Mouse (Mus musculus): ENCODE measurements around the gene Tacr2. TPM values are rescaled to one million over a fixed set of nuclear protein-coding genes. Genes with fewer than 3 reads are reported as not detected.

Gene Tacr2
- polyA plus RNA-seq, 1 experiment from 2014 or later: not detected

GRCm38 (mm10) chr10:62305090-62305489 lies 52.9 kb downstream of the Tacr2 start:
- Histone ChIP-seq H3K79me2 (ENCODE audit: inconsistent target) (peaks cover 28% of the 10 kb centered on the region; the same call in 1 of the 2 replicates), H3K4me3 (ENCODE audit: inconsistent target) (no peak overlapping the region), H3K27ac (no peak overlapping the region), H3K36me3 (ENCODE audit: inconsistent target) (peaks cover 14% of the 10 kb centered on the region; the same call in 1 of the 2 replicates)
- WGBS (ENCODE audit: missing documents): 92% methylated on average over 6 of the region's 6 CpGs

GRCm38 (mm10) chr10:62306483-62306882 lies 54.2 kb downstream of the Tacr2 start:
- H3K27ac ChIP-seq: no peak overlapping the region
- peaks cover 14% of the 10 kb centered on the region; the same call in 1 of the 2 replicates for H3K36me3 ChIP-seq (ENCODE audit: inconsistent target)
- WGBS (ENCODE audit: missing documents): 38% methylated on average over 3 of the region's 3 CpGs
- H3K4me3 ChIP-seq (ENCODE audit: inconsistent target): no peak overlapping the region
- H3K79me2 ChIP-seq (ENCODE audit: inconsistent target): peaks cover 37% of the 10 kb centered on the region; the same call in 1 of the 2 replicates

GRCm38 (mm10) chr10:62308896-62309491 lies 56.8 kb downstream of the Tacr2 start:
- Histone ChIP-seq H3K4me3 (ENCODE audit: inconsistent target) (no peak overlapping the region), H3K27ac (no peak overlapping the region), H3K79me2 (ENCODE audit: inconsistent target) (peaks cover 32% of the 10 kb centered on the region; the same call in 1 of the 2 replicates), H3K36me3 (ENCODE audit: inconsistent target) (peaks cover 5% of the 10 kb centered on the region; the same call in 1 of the 2 replicates)
- WGBS (ENCODE audit: missing documents): 96% methylated on average over 9 of the region's 11 CpGs

GRCm38 (mm10) chr10:62309593-62309992 lies 57.4 kb downstream of the Tacr2 start:
- Histone ChIP-seq H3K79me2 (ENCODE audit: inconsistent target) (peaks cover 32% of the 10 kb centered on the region; the same call in 1 of the 2 replicates), H3K36me3 (ENCODE audit: inconsistent target) (no peaks in the 10 kb centered on the region), H3K4me3 (ENCODE audit: inconsistent target) (no peak overlapping the region), H3K27ac (no peak overlapping the region)
- WGBS (ENCODE audit: missing documents): 98% methylated on average over 5 of the region's 5 CpGs

GRCm38 (mm10) chr10:62310259-62311039 lies 58.2 kb downstream of the Tacr2 start:
- WGBS (ENCODE audit: missing documents): 70% methylated on average over 10 of the region's 10 CpGs
- no peak overlapping the region for H3K27ac ChIP-seq
- no peak overlapping the region for H3K4me3 ChIP-seq (ENCODE audit: inconsistent target)
- H3K79me2 ChIP-seq (ENCODE audit: inconsistent target): peaks cover 33% of the 10 kb centered on the region; the same call in 1 of the 2 replicates
- H3K36me3 ChIP-seq (ENCODE audit: inconsistent target): no peaks in the 10 kb centered on the region

- 9% methylated on average over 6 of the region's 6 CpGs for WGBS (ENCODE audit: missing documents)
- no peaks in the 10 kb centered on the region for H3K36me3 ChIP-seq (ENCODE audit: inconsistent target)
Observed at GRCm38 (mm10) chr10:62311464-62311863, 59.2 kb downstream of the Tacr2 start.

GRCm38 (mm10) chr10:62313140-62313539 lies 60.9 kb downstream of the Tacr2 start:
- H3K79me2 ChIP-seq (ENCODE audit: inconsistent target): peaks cover 53% of the 10 kb centered on the region
- no peaks in the 10 kb centered on the region for H3K36me3 ChIP-seq (ENCODE audit: inconsistent target)
- 27% methylated on average over 8 of the region's 10 CpGs for WGBS (ENCODE audit: missing documents)
- no peak overlapping the region for H3K27ac ChIP-seq
- H3K4me3 ChIP-seq (ENCODE audit: inconsistent target): no peak overlapping the region

More at GRCm38 (mm10) chr10:62311464-62311863, 59.2 kb downstream of the Tacr2 start:
- H3K4me3 ChIP-seq (ENCODE audit: inconsistent target): no peak overlapping the region
- H3K79me2 ChIP-seq (ENCODE audit: inconsistent target): peaks cover 42% of the 10 kb centered on the region
- H3K27ac ChIP-seq: peak overlapping the region; percentile 69

GRCm38 (mm10) chr10:62313885-62314424 lies 61.7 kb downstream of the Tacr2 start:
- Histone ChIP-seq H3K79me2 (ENCODE audit: inconsistent target) (peaks cover 55% of the 10 kb centered on the region), H3K36me3 (ENCODE audit: inconsistent target) (no peaks in the 10 kb centered on the region), H3K27ac (no peak overlapping the region), H3K4me3 (ENCODE audit: inconsistent target) (no peak overlapping the region)
- WGBS (ENCODE audit: missing documents): 61% methylated on average over 15 of the region's 15 CpGs

Other genes with a start within 250 kb of the Tacr2 start
- gene Neurog3, start 119.3 kb upstream of the Tacr2 start, polyA plus RNA-seq (2018): not detected in 3 replicates
- gene Fam241b, start 108.5 kb upstream of the Tacr2 start, polyA plus RNA-seq (2018): not detected in 3 replicates
- not detected in 3 replicates for gene Tspan15, start 21.2 kb upstream of the Tacr2 start, polyA plus RNA-seq (2018)
- gene Hk1, start 127.5 kb downstream of the Tacr2 start, polyA plus RNA-seq (2018): 41.4 to 62.1 TPM (median 46.7 TPM) in 3 replicates
- gene Hkdc1, start 170.1 kb downstream of the Tacr2 start, polyA plus RNA-seq (2018): not detected in 3 replicates
- 0.26 TPM in 1 of 3 replicates, not detected in the others for gene 4930507D05Rik, start 197.1 kb downstream of the Tacr2 start, polyA plus RNA-seq (2018)
- 9.8 to 13.0 TPM (median 12.9 TPM) in 3 replicates for gene Supv3l1, start 197.3 kb downstream of the Tacr2 start, polyA plus RNA-seq (2018)
- gene Vps26a, start 234.4 kb downstream of the Tacr2 start, polyA plus RNA-seq (2018): 167 to 346 TPM (median 178 TPM) in 3 replicates

All from macrophage (primary cell).